Mouse (Mus musculus): ENCODE measurements around the gene Hdac8.

- TF ChIP-seq POLR2A (IDR thresholded peaks at IDR 0.05; ENCODE audit: borderline replicate concordance, low read depth, low read length) (no peak), CTCF (IDR thresholded peaks at IDR 0.05; ENCODE audit: low read depth, low read length) (no peak)
Measured at GRCm38 (mm10) chrX:102479665-102480064, 25.5 kb downstream of the Hdac8 start.
